Mouse (Mus musculus): ENCODE measurements around the gene Cpne5. TPM values are rescaled to one million over a fixed set of nuclear protein-coding genes. Genes with fewer than 3 reads are reported as not detected.
"Not testable (repeated sequence)": the region's sequence is repeated elsewhere in the genome, so short reads cannot be mapped to it uniquely, and the experiment has no call there.

Gene Cpne5
- polyA plus RNA-seq, 1 experiment from 2014 or later, result 21.6 TPM

- no peaks in the 10 kb centered on the region for H3K9me3 ChIP-seq
- no peak for ATAC-seq (ENCODE audit: low read depth)
These were observed 120.8 kb downstream of the Cpne5 start for GRCm38 (mm10) chr17:29117006-29117648.

DNA sequence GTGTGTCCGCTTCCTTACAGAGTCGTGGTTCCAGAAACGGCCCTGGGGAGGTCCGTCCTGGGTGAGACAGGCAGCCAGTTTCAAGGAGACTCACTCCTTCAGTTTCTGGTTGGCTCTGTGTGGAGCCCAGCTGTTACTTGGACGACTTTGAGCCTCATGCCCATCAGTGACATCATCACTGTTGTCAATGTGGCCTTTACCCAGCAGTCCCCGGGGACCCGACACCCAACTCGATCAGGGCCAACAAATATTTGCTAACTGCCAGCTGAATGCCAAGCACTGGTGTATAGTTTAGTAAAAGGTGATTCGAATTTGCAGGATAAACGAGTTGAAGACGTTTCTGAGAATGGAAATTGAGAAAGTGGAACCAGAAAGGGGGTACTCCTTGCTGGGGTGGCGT, 121.9 kb downstream of the Cpne5 start:
- 73% methylated on average over 12 of the region's 12 CpGs for WGBS
- H3K9ac ChIP-seq, result no peak overlapping the region
- no peak for ATAC-seq (ENCODE audit: low read depth)

More at GRCm38 (mm10) chr17:29117006-29117648, 120.8 kb downstream of the Cpne5 start:
- Histone ChIP-seq H3K27me3 (no peaks in the 10 kb centered on the region; the same call in 1 of the 2 replicates), H3K4me1 (replicated peaks) (no peaks in the 10 kb centered on the region), H3K36me3 (no peaks in the 10 kb centered on the region), H3K9ac (no peak overlapping the region), H3K27ac (replicated peaks) (no peak overlapping the region), H3K4me3 (no peak overlapping the region), H3K4me2 (no peak overlapping the region)
- 80% methylated on average over 8 of the region's 8 CpGs for WGBS

GRCm38 (mm10) chr17:29113591-29114352, 124.2 kb downstream of the Cpne5 start, which contains the start of gene Rab44:
TSS of gene Rab44 (plus strand) at chr17:29114145.
- WGBS, result 95% methylated on average over 13 of the region's 13 CpGs
- Histone ChIP-seq H3K4me2 (no peak within 1 kb of the TSS), H3K27me3 (no peaks in the 10 kb centered on the region; the same call in 1 of the 2 replicates), H3K27ac (replicated peaks) (no peak within 1 kb of the TSS), H3K9ac (no peak within 1 kb of the TSS), H3K4me1 (replicated peaks) (no peaks in the 10 kb centered on the region), H3K36me3 (no peaks in the 10 kb centered on the region), H3K4me3 (no peak within 1 kb of the TSS), H3K9me3 (no peaks in the 10 kb centered on the region)
- no peak for ATAC-seq (ENCODE audit: low read depth)

More for the DNA sequence above, 121.9 kb downstream of the Cpne5 start:
- Histone ChIP-seq H3K36me3 (no peaks in the 10 kb centered on the region), H3K9me3 (no peaks in the 10 kb centered on the region), H3K4me3 (no peak overlapping the region), H3K4me2 (no peak overlapping the region), H3K27ac (replicated peaks) (no peak overlapping the region), H3K27me3 (no peaks in the 10 kb centered on the region; the same call in 1 of the 2 replicates), H3K4me1 (replicated peaks) (no peaks in the 10 kb centered on the region)

GRCm38 (mm10) chr17:29111332-29111731, 126.6 kb downstream of the Cpne5 start:
- no peak overlapping the region for H3K9ac ChIP-seq
- no peaks in the 10 kb centered on the region for H3K36me3 ChIP-seq
- no peak overlapping the region for H3K27ac ChIP-seq (replicated peaks)
- 95% methylated on average over 5 of the region's 5 CpGs for WGBS
- no peaks in the 10 kb centered on the region for H3K27me3 ChIP-seq
- no peak overlapping the region for H3K4me2 ChIP-seq
- no peak for ATAC-seq (ENCODE audit: low read depth)
- H3K4me1 ChIP-seq (replicated peaks), result no peaks in the 10 kb centered on the region
- H3K9me3 ChIP-seq, result no peaks in the 10 kb centered on the region
- no peak overlapping the region for H3K4me3 ChIP-seq

- not testable (repeated sequence) for H3K9ac ChIP-seq; H3K27ac ChIP-seq (replicated peaks); ATAC-seq (ENCODE audit: low read depth); H3K4me3 ChIP-seq; H3K4me1 ChIP-seq (replicated peaks); H3K9me3 ChIP-seq; H3K27me3 ChIP-seq; H3K36me3 ChIP-seq; H3K4me2 ChIP-seq
- 86% methylated on average over 6 of the region's 6 CpGs for WGBS
These were observed 127.6 kb downstream of the Cpne5 start for GRCm38 (mm10) chr17:29110356-29110755.

Other genes with a start within 250 kb of the Cpne5 start
- gene Stk38, start 230.2 kb downstream of the Cpne5 start, polyA plus RNA-seq (2015; fragmentation: Nextera tagmentation; extraction: Ambion mirVana), result 113 and 116 TPM in 2 replicates
- 513 and 586 TPM in 2 replicates for gene Srsf3, start 205.5 kb downstream of the Cpne5 start, polyA plus RNA-seq (2015; fragmentation: Nextera tagmentation; extraction: Ambion mirVana)
- 47.2 and 51.0 TPM in 2 replicates for gene Cdkn1a, start 147.2 kb downstream of the Cpne5 start, polyA plus RNA-seq (2015; fragmentation: Nextera tagmentation; extraction: Ambion mirVana)
- 0.11 TPM in 1 of 2 replicates, not detected in the other for gene Rab44, start 124.0 kb downstream of the Cpne5 start, polyA plus RNA-seq (2015; fragmentation: Nextera tagmentation; extraction: Ambion mirVana)
- 100 and 110 TPM in 2 replicates for gene Ppil1, start 26.0 kb upstream of the Cpne5 start, polyA plus RNA-seq (2015; fragmentation: Nextera tagmentation; extraction: Ambion mirVana)
- 98.2 and 125 TPM in 2 replicates for gene BC004004, start 30.6 kb upstream of the Cpne5 start, polyA plus RNA-seq (2015; fragmentation: Nextera tagmentation; extraction: Ambion mirVana)
- gene Pi16, start 79.5 kb upstream of the Cpne5 start, polyA plus RNA-seq (2015; fragmentation: Nextera tagmentation; extraction: Ambion mirVana), result 1.5 and 1.8 TPM in 2 replicates
- 467 and 490 TPM in 2 replicates for gene Mtch1, start 109.8 kb upstream of the Cpne5 start, polyA plus RNA-seq (2015; fragmentation: Nextera tagmentation; extraction: Ambion mirVana)
- 3.7 and 4.2 TPM in 2 replicates for gene Fgd2, start 122.7 kb upstream of the Cpne5 start, polyA plus RNA-seq (2015; fragmentation: Nextera tagmentation; extraction: Ambion mirVana)

All from neural tube, embryonic 13.5 days (tissue).